Mouse (Mus musculus): Measurements from ENCODE around the gene Insc.

DNA sequence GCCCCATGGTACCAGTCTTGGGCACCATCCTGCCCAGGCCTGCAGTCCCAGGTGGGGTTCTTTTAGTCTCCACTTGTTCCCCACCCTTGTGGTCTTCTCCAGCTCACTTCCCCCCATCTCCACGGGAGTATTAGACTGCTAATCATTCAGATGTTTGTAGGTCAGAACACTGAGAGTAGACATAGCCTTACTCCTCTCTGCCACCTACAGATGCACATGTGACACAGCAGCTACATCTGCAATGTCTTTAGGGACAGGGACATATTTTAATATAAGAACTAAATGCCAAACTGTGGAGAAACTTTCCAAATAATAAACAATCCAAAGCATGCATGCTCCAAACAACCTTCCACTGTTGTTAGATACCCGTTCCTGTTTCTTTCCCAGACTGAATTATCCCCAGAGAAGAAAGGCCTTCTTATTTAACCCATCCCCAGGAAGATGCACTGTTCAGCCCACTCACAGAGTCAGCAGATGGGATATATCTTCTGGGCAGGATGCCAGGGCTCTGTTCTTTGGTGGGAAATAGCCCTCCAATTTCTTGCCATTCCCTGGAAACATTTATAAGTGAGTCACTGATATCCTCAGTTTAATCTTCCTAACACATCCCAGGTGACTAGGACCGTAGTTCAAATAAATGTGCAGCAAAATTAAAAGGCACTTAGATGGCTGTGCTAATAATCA, 88.9 kb downstream of the Insc start:
- TF ChIP-seq CTCF (conservative IDR thresholded peaks at IDR 0.05; ENCODE audit: low read length) (no peak), NANOG (IDR thresholded peaks at IDR 0.05; ENCODE audit: borderline replicate concordance, low read length) (no peak), POU5F1 (IDR thresholded peaks at IDR 0.05; ENCODE audit: borderline replicate concordance, low read length) (no peak)
